Mouse (Mus musculus) skeletal muscle tissue, adult 2 months (tissue): ENCODE results near the gene Vps45.
A peak's percentile ranks its signal among the peaks of the same experiment; 100 is the strongest.
"Not testable (repeated sequence)": the region's sequence is repeated elsewhere in the genome, so short reads cannot be mapped to it uniquely, and the experiment has no call there.

Experiments used
- DNase-seq: peaks from one replicate; pipeline ENCODE4 v3.0.0-alpha.2; 2012; ENCODE audit warnings: low read depth, low spot score

Vps45 gene

DNA sequence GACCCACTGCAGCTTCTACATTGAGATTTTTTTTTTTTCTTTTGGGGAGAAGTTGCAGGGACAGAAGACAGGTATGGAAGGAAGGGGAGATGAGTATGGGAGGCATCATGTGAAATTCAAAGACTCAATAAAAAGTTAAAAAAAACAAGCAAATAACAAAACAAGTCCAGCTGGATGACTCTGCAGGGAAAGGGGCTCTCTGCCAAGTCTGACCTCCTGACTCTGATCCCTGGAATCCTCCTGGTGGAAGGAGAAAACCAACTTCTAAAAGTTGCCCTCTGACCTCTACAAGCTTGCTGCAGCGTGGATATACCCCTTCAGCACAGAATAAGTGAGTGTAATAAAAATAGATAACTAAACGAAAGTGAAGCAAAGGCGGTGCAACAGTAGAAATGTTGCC is 20.4 kb upstream of the Vps45 start:
- DNase-seq: no peak

DNA sequence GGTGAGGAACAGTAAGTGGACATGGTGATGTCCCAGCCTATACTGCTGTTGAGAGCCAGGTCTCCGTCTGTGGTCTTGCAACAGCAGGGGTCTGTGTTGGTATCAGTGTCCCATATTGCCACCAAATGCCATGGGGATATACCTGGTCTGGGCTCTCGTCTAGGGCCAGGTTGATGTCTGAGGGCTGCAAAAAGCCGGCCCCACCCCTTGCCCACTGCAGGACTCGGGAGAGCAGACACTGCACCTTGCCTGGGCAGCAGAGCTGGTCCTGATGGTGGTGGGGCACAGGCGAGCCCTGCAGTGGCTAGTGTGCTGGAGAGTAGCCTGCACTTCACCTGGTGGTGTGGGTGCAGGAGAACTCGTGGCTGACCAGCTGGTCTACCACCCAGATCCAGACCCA is 19.8 kb upstream of the Vps45 start:
- no peak for DNase-seq

DNA sequence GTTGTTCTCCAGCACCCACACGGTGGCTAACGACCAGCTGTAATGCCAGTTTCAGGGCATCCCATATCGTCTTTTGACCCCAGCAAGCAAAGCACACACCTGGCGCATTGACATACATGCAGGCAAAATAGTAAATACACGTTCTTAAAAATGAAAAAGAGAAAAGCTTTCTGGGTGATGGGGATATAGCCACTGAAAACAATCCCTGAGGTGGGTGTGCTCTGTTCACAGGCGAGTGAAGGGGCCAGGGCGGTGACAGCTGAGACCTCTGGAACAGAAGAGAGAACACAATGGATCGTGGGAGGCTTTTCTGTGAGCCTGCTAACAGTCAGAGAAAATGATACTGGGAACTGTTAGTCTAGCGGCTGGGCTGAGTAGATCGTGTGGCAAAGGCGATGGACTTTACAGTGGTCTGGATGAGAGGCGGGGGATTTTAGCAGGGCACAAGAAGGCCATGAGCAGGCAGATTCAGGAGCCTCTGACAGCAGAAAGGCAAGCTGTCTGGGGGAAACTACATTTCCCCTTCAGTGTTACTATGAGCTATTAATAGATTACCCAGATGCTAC is 14.7 kb upstream of the Vps45 start:
- DNase-seq: no peak

DNA sequence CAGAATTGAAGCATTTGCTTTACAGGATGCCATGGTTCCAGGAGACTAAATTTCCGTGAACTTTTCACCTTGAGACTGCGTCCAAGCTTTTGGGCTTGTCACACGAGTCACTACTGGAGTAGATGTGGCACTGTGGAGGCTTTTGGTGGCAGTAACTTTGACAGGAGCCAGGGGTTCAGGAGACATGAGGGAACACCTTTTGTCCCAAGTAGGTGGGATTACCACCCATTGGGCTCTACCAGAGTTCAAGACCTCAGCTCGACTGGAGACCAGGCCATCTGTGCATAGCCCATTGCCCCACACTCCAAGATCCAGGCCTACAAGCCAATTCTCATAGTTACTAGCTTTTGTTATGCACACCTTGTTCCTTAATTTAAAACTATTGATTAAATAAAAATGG is 12.0 kb upstream of the Vps45 start:
- no peak for DNase-seq

DNA sequence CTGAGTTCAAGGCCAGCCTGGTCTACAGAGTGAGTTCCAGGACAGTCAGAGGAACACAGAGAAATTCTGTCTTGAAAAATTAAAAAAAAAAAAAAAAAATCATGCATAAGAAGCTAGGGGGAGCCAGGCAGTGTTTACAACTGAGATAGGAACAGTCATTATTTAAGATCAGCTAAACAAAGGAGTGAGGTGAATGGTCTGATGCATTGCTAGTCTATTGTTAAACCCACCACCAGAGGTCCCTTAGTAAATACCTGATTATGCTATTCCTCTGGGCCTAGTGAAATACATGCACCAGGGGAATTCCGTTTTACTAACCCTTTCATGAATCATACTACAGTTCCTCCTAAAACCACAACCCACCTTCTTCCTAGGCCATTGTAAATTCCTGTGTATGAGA is 11.3 kb upstream of the Vps45 start:
- DNase-seq: no peak

DNA sequence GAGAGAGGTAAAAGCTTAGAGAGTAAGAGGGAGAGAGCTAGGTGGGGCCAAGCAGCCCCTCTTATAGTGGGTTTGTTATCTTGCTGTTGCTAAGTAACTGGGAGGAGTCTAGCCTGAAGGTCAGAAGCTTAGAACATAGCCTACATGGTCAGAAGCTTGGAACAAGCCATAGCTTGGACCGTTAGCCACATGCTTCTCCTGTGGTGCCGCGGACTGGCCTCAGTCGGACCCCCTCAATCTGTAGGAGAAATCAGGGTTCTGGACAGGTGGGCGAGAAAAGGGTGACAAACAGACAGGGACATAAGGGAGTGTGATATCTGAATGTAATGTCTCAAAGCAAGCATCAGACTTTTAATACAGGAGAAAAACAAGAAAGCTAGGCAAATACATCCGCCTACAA is 10.8 kb upstream of the Vps45 start:
- DNase-seq: no peak

DNA sequence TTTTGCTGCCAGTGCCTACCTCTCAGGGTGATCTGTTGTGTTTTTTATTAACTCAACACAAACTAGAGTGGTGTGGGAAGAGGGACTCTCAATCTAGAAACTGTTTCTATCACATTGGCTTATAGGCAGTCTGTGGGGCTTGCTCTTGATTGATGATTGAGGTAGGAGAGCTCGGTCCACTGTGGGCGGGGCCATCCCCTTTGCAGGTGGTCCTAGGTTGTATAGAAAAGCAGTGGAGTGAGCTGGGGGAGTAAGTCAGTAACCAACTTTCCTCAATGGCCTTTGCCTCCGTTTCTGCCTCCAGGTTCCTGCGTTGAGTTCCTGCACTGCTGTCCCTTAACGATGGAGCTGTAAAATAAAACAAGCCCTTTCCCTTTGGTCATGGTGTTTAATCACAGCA is 8.5 kb upstream of the Vps45 start:
- no peak for DNase-seq

DNA sequence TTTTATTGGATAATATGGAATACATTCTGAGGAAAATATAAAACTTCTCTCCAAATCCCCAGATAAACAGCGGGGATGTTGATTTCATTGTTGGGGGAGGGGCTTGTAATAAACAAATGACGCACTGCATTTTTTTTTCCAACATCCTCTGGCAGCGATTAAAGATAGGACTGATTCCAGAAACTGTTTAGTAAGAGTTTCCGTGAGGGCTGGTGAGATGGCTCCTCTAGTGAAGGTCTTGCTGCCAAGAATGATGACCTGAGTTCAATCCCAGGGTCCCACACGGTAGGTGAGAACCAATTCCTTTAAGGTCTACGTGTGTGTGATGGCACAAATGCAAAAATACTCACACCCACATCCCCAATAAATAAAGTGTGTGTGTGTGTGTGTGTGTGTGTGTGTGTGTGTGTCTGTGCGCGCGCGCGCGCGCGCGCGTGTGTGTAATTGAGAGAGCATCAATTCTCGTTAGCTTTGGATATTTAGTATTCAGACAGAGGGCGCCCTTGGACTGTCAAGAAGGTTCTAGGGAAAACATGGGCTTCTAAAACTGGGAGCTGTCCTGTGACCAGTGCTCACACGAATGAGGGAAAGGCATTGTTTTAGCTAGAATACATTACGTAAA is 7.6 kb upstream of the Vps45 start:
- peak; percentile 52 for DNase-seq

DNA sequence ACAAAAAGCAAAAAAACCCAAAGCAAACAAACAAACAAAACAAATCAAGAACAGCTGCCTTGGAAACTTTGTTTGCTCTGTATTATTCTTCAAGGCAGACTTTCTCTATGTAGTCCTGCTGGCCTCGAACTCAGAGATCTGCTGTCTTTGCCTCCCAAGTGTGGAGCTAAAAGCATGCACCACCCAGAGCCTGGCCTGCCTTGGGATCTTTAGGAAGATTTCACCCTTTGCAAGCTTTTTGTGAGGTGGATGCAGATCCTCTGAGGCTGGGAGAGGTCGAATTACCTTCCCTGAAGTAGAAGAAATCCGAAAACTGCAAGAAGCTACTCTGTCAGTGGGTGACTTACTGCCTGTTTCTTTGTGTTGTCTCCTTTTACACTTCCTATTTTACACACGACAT is 6.9 kb upstream of the Vps45 start:
- DNase-seq: no peak

DNA sequence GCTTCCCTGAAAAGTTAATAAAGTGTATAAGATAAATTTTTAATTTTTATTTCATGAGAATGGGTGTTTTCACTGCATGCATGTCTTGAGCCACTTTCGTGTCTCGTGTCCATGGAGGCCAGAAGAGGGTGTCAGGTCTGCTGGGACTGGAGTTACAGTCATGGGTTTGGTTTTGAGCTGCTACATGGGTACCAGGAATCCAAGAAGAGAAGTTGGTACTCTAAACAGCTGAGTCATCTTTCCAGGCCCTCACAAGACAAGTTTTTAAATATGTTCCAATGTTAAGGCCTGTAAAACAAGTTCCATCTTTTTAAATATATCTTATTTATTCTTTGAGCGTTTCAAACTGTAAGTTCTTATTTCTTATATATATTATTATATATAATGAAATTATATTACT is 6.0 kb upstream of the Vps45 start:
- DNase-seq: no peak

DNA sequence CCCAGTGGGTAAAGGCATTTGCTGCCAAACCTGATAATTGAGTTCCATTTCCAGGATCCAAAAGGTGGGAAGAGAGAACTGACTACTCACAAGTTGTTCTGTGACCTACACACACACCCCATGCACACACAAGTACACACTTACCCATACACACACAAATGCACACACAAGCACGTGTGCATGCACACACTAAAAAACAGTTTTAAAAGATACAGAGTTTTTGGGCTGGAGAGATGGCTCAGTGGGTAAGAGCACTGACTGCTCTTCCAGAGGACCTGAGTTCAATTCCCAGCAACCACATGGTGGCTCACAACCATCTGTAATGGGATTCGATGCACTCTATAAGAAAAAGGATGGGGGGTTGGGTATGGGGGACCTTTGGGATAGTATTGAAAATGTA is 5.0 kb upstream of the Vps45 start:
- no peak for DNase-seq

DNA sequence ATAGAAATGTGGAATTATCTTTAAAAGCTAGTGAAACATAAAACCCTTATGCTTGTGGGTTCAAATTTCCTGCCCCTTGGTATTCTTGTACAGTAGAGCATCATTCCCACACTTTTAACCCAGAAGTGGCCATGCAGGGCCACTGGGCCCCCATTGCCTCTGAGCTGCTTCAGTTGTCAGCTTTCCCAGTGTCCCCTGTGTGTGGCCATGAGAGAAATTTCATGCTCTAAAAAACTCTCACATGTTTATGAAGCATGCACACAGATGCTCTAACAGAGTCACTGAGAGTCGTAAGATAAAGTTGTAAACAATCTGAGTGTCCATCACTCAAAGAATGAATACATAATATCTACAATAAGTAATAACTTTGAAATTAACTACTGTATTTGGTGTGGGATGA is 1.9 kb upstream of the Vps45 start:
- no peak for DNase-seq

DNA sequence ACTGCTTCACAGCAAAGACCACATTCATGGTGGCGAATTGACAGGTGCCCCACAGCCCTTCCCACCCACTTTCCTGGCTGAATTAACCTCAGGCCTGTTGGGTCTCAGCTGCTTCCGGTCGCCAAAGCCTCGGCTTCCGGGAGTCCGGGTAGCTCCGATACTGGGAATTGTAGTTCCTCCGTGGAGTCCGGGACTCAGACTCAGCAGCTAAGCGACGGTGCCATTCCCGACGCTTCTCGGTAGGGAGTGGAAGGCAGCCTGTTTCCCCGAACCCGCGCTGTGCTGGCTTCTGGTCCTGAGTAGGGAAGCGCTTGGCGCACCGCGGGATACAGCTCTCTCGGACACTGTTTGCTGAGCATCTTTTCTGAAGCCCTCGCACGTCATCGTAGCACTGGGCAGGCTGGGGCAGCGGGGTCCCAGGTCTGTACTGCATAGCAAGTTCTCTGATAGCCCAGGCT is 490 bp downstream of the Vps45 start:
- peak; percentile 76 for DNase-seq

DNA sequence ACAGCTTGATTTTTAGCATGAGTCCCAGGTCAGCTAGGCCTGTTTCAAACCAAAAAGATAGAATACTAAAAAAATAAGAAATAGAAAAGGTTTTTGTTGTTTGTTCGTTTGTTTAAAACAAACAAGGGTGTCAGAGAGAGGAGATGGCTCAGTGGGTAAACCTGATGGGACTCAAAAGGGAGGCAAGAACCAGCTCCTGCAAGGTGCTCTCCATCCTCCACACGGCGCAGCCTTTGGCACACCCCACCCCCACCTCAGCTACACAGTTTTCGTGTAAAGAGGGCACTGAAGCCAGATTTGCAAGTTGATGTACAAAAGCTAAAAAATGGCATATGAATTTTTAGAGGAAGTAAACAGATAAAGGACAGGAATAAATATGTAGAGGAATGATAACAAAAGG is 2.2 kb downstream of the Vps45 start:
- no peak for DNase-seq

DNA sequence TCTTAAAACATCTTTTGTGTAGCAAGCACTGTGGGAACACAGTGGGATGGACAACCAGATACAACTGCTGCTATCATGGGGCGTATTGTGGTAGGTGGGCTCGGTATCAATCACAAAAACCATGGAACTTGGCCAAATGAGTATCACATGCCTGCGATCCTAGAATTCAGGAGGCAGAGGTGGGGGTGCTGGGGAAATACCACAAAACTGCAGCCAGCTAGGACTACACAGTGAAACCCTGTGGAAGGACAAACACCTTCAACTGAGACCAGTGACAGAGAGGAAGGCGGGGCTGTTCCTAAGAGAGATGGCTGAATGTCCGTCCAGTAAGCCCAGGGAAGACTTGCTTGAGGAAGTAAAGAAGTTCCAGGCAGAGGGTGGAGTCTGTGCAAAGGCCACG is 3.0 kb downstream of the Vps45 start:
- DNase-seq: no peak

DNA sequence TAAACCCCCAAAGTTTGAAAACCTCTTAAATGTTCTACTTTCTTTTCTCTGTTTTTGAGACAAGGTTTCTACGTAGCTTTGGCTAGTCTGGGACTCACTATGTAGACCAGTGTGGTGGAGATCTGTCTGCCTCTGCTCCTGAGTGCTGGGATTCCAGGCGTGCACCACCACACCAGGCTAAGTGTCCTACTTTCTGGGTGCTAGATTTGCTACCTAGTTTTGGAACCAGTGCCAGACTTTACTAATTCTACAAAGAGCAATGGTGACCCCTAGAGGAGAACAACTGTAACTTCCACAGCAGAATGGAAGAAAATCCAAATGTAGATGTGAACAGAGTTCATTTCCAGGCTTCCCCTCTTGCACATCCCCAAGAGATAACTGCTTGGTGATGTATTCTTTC is 6.4 kb downstream of the Vps45 start:
- DNase-seq: peak; percentile 54

DNA sequence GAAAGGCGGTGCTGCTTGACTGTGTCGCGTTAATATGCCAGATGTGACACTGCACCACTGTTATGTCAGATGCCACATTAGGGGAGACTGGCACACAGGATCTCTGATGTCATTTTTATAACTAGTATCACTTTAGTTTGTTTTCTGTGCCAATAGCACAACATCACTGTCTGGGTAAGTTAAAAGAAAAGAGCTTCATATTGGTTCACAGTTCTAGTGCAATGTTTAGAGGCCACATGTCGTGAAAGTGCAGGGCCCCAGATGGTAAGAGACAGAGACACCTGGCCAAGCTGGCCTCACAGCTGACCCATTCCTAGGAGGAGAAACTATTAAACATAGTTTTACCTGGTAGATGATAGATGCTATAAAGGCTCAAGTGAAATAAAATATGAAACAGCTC is 7.1 kb downstream of the Vps45 start:
- DNase-seq: no peak

DNA sequence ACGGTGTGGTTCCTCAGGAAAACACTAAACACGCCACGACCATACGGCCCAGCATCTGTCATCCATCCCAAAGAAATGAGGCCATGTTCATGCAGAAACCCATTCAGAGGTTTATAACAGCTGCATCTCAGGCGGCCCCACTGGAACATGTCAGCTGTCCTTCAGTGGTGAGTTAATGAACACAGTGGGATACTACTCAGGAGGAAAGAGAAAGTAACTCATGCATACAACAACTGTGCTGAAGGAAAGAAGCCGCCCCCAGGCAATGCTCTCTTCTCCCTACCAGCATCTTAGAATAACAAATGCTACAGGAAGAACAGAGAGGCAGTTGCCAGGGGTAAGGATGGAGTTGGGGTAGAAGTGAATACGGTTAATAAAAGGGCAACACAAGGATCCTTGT is 7.5 kb downstream of the Vps45 start:
- DNase-seq: no peak

DNA sequence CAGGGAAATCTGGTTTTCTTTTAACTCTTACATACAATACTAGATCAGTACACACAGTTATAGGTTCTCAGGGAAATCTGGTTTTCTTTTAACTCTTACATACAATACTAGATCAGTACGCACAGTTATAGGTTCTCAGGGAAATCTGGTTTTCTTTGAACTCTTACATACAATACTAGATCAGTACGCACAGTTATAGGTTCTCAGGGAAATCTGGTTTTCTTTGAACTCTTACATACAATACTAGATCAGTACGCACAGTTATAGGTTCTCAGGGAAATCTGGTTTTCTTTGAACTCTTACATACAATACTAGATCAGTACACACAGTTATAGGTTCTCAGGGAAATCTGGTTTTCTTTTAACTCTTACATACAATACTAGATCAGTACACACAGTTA is 13.7 kb downstream of the Vps45 start:
- not testable (repeated sequence) for DNase-seq

DNA sequence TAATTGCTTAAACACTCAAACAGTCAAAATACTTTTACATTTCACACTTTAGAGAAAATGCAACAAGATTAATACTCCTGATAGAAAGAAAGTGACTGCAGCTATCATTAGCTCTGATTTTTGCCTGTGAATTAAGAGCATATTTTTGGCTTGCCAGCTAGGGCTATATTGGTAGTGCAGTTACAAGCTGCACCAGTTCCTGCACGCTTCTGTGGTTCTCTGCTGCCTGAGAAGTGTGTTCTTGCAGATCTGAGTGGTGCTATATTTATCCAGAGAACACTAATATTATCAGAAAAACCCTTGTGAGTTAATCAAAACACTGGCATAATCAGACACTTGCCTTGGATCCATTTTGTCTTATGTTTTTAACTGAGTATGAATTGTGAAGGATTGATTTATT is 15.2 kb downstream of the Vps45 start:
- no peak for DNase-seq

DNA sequence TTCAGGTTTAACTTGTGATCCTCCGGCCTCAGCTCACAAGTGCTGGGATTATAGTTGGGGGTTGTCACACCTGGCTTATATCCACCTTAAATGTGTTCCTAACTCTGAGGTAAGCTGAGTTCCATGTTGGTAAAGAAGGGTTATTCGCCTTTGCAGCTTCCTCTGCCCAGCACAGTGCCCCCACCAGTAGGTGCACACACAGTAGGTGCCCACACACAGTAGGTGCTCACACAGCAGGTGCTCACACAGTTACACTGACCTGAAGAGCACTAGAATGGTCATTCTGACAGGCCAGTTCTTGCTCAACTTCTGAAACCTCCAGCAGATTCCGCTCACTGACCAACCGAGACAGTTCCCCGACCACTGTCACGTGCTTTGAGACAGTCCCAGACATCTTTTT is 17.2 kb downstream of the Vps45 start:
- DNase-seq: no peak

DNA sequence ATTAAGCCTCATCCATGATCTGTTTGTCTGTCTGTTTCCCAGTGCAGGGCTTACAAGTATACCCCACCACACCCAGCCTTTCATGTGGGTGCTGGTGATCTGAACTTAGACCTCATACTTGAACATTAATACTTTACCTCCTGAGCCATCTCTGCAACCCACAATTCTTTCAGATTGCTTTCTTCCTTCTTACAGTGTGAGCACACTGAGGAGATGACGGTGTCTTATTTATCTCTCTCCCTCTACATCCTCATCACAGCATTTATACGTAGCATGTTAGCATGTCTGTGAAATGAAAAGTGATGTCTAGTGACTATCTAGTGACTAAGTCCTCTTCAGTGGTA is 17.6 kb downstream of the Vps45 start:
- no peak for DNase-seq

DNA sequence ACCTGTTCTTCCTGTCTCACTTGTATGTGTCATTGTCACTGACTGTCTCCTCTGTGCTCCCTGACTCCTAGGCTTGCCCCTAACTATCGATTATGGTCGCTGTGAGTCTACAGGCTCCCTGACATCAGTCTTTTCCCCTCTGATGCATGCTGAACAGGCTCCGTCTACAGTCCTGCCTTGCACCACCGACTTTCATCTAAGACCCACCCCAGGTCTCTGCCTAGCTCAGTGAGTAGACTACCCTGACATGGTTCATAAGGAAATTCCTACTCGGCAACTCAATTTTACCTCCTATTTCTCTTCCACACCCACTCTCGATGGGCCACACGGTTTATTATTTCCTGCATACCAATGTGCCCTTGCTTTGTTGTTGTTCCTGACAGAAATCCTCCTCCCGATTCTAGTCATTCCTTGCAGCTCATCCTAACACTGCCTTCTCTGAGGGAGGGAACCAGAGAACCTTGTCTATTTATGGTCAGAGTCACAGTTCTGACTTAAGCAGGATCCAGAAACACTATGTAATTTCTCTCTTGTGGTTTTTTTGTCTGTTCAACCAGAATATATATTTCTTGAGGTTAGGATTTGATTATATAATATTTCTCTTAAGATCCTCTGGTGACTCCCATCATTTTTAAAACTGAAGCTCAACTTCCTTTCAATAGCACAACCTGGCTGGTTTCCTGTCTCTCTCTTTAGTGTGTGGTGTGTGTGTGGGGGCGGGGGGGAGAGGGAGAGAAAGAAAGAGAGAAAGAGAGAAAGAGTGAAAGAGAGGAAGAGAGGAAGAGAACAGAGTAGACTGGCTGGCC is 18.2 kb downstream of the Vps45 start:
- DNase-seq: no peak
